Mouse (Mus musculus): ENCODE results near the gene Pkd1l1.

The Pkd1l1 gene

DNA sequence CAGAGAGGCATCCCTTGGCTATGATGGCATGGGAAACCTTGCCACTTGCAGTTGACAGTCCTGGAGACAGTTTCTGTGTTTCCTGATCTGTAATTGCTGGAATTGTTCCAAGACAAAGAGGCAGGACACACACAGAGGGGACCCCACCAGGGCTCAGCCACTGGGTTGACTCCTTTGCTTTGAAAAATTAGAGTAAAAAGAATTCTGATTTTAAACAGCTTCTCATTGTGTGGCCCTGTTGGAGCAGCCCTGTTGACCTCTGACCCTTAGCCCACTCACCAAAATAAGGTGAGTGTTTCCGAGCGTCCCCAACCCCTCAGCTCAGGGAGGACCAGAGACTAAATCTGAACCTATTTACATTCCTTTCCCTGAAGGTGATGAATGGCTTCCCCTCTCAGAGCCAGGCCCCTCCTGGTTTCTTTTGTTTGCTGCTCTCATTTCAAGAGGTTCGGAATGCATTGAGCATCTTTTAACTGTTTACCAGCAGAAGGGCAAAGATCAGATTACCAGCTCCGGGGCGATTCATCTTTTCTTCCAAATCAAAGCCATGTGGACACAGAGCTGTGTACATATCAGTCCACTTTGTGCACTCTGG lies 161.5 kb downstream of the Pkd1l1 start:
- no peak for TF ChIP-seq GATA4 (IDR thresholded peaks at IDR 0.05; ENCODE audit: insufficient replicate concordance, low read length)

DNA sequence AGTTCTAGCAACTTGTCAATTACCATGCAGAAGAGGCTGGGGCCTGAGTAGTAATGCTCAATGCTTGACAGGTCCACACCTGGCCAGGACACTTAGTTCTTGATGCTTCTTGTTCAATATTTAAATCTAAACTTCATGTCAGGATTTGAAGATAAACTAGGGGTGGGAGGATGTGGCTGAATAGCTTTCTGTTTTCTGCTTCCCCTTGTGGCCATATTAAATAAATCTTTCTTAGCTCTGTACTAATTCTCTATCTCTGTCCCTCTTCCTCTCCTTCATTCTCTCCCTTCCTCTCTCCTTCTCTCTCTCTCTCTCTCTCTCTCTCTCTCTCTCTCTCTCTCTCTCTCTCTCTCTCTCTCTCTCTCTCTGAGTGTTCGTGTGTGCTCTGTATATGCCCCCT lies 163.4 kb downstream of the Pkd1l1 start:
- no peak for TF ChIP-seq GATA4 (IDR thresholded peaks at IDR 0.05; ENCODE audit: insufficient replicate concordance, low read length)

DNA sequence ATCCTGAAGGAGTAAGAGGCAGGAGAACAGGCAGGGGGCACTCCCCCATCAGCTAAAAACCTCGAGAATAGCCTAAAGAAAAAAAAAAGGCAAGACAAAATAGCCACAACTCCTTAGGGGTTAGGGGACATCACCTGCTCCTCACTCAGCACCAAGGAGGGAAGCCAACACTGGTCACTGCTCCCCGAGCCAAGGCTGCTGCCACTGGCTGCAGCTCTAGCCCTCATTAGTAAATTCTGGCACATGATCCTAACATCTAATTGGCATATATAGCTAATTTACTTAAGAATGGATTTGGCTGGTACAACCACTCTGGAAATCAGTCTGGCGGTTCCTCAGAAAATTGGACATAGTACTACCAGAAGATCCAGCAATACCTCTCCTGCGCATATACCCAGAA lies 166.1 kb downstream of the Pkd1l1 start:
- no peak for TF ChIP-seq GATA4 (IDR thresholded peaks at IDR 0.05; ENCODE audit: insufficient replicate concordance, low read length)

DNA sequence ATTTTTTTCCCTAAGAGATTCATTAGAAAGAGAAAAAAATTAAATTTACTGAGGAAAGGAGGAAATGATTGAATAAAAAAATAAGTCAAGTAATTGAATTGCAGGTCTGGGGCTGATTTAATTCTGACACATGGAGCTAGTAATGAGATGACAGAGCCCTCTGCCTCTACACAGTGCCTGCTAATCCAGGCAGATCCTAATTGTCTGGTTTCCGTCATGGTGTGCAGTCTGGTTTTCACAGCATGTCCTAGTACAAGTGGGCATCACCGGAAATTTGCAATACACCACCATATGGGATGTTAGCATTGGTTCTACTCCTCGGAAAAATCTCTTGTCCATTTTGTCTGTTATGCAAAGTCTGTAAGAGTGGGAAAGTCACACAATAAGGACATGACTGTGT lies 168.9 kb downstream of the Pkd1l1 start:
- TF ChIP-seq GATA4 (IDR thresholded peaks at IDR 0.05; ENCODE audit: insufficient replicate concordance, low read length): no peak

DNA sequence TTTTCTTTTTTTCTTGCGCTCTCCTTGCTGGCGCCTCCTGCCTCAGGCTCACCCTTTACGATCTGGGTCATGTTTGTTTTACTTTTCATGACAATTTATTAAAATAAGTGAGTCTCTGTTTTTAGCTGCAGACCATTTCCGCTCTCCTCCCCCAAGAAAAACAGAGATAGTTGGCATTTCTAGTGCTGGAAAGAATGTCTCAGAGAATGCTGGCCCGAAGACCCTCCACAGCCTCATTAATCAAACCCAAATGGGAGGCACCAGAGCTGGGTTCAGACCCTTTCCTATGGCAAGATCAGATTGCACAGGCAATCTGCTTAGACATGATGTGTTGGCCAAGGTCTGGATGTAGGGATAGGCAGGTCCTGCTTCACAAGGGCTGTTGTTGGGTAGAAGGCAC lies 175.6 kb downstream of the Pkd1l1 start:
- TF ChIP-seq GATA4 (IDR thresholded peaks at IDR 0.05; ENCODE audit: insufficient replicate concordance, low read length): no peak

DNA sequence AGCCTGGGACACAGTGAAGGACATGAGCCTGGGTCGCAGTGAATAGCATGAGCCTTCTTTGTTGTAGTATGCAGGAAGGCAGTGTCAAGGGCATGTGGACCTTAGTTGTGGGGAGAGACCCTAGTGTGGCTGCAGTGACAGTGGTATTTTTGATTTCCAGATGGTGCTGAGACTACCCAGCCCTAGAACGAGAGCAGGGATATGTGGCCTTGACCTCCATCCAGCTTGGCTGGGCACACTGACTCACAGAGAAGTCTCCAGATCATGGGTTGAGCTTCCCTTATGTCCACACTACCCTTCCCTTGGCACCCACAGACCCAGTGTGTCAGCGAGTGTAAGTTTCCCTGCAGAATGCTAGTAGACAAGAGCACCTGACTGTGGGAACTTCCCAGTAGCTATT lies 178.0 kb downstream of the Pkd1l1 start:
- TF ChIP-seq GATA4 (IDR thresholded peaks at IDR 0.05; ENCODE audit: insufficient replicate concordance, low read length): no peak

DNA sequence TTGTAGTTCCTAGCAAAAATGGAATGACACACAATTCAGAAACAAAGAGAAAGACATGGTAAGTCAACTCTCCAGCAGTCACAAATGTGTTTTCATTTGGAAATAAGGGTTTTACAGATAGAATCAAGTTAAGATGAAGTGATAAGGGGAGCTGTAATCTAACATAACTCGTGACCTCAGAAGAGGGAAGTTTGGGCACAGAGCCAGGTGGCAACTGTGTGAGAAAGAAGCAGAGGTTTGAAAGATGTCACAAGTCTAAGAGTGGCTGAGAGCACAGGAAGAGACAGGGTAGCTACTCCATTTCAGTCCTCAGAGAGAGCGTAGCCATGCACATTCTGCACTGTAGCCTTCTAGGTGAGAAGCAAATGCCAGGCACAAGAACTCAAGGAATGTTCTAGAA lies 180.9 kb downstream of the Pkd1l1 start:
- TF ChIP-seq GATA4 (IDR thresholded peaks at IDR 0.05; ENCODE audit: insufficient replicate concordance, low read length): no peak

DNA sequence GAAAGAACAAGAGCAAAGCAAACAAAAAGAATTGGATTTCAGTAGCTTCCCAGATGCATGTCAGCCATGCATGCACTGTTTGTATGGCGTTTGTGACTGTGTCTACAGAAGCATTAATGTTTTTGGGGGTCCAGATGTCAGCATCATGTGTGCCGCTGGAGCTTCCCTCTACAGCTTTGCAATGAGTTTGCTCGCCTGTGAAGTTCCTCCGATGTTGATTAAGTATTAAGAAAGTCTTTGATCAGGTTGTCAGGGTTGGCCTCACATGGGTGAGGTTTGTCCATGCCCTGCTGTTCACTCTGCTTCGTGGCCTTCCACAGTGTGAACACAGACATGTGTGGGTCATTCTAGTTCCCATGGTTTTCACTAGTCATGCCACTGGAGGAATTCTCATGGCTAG lies 183.9 kb downstream of the Pkd1l1 start:
- TF ChIP-seq GATA4 (IDR thresholded peaks at IDR 0.05; ENCODE audit: insufficient replicate concordance, low read length): no peak

DNA sequence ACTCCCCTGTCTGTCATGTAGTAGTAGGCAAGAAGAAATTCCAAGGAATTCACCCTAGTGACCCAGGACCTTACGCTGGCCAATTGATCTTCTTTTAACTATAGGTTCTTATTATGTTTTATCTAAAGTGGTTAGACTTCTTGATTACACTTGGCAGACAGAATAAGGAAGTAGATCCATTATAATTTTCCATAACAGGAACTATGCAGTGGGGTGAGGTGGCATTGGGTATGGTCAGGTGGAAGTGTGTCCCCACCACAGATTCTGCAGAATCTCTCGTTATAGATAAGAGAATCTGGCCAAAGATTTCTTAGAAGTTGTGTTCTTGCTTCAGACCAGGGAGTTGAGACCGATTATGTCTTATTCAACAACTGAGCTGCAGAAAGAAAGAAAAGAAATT lies 185.5 kb downstream of the Pkd1l1 start:
- TF ChIP-seq GATA4 (IDR thresholded peaks at IDR 0.05; ENCODE audit: insufficient replicate concordance, low read length): no peak

DNA sequence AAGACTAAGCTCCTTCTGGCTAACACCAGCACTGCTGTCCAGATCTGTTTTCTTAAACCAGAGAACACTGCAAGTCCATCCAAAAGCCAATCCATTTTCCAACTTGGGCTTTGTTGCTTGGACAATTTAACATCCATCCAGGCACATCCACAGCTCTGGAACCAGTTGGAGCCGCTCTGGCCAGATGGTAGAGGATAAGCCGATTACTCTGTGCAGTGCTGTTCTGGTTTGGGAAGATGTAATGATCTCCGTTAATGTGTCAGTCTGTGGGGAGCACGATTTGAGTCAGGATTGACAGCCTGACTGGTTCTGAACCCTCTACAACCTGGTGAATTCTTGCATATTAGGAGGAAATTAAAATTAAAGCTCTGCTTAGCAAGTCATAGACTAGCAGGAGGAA lies 188.7 kb downstream of the Pkd1l1 start:
- TF ChIP-seq GATA4 (IDR thresholded peaks at IDR 0.05; ENCODE audit: insufficient replicate concordance, low read length): no peak

DNA sequence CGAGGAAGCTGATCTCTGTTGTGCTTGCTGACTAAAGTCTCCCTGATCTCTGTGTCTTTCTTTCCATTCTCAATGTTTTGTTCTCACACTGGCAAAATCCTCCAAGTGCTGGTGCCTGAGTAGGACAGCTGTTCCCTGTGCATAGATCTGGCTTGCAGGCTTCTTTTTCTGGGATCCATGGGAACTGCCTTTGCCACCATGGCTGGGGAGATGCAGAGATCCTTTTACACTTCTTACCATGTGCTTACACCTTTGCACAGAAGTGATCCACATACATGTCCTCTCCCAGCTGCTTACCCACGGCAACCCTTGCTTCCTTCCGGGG lies 191.0 kb downstream of the Pkd1l1 start:
- TF ChIP-seq GATA4 (IDR thresholded peaks at IDR 0.05; ENCODE audit: insufficient replicate concordance, low read length): no peak

DNA sequence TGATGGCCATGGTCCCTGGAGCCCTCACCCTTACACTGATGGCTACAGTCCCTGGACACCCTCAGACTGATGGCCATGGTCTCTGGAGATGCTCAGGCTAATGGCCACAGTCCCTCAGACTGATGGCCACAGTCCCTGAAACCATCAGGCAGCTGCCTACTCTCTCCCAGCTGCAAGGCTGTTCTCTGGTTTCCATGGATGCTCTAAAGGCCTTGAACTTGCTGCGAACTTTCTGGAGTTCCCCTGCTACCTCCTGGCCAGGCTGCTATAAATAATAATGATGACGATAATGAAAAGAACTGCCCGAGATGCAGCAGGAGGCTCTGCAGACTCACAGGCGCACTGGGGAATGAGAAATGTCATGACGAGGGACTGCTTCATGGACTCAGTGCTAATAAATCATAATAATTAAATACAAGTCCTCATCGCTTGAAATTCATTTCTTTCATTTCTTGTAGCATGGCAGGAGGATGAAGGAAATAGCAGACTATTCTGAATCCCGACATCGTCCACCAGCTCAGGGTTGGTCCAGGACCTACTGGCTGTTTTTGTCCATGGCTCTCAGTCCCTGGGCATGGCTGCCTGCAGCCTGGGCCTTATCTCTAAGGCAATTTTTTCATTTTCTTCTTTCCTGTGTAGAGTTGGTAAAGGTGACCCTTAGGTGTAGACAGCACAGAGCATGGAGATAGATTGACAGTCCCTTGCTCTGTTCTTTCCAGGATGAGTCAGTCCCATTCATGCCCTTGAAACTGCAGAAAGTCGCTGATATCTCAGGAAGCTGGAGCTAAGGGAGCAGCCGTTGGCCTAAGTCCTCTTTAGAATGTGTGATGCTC lies 191.5 kb downstream of the Pkd1l1 start:
- TF ChIP-seq GATA4 (IDR thresholded peaks at IDR 0.05; ENCODE audit: insufficient replicate concordance, low read length): no peak

DNA sequence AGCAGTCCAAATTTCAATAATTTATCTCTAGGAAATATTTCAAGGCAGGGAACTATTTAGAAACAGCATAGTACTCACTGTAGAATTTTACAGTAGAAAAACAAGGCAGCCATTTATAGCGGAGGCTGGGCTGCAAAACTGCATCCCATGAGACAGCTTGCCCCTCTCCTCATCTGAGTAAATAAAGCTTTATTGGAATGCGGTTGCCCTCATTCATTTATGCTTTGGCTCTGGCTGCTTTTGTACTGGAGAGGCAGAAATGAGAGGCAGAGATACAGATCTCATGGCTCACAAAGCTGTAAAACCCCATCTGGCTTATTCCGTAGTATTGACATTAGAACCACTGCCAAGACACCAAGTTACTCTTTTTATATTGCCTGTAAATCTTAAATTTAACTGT lies 193.6 kb downstream of the Pkd1l1 start:
- TF ChIP-seq GATA4 (IDR thresholded peaks at IDR 0.05; ENCODE audit: insufficient replicate concordance, low read length): no peak

Measured in liver, adult (tissue).